Mouse (Mus musculus) hindbrain, postnatal 0 days (tissue): ENCODE results near the gene Dnmbp. TPM values are rescaled to one million over a fixed set of nuclear protein-coding genes. Genes with fewer than 3 reads are reported as not detected.

Experiments used
- ATAC-seq: fragments of 200-750 bp; cut with Nextera tagmentation; 2 replicates; pipeline ENCODE4 v1.8.0; 2017; ENCODE audit warnings: mild to moderate bottlenecking, moderate TSS enrichment, moderate library complexity
- DNase-seq: peaks from one replicate; pipeline ENCODE4 v3.0.0-alpha.2; 2015; ENCODE audit warnings: low spot score
- H3K27ac ChIP-seq: fragments of 300-500 bp; sonication (generic); 2 replicates; pipeline ENCODE4 v1.5.1; 2014; ENCODE audit warnings: mild to moderate bottlenecking
- H3K27me3 ChIP-seq: fragments of 300-500 bp; sonication (generic); 2 replicates; pipeline ENCODE4 v1.6.1; 2014; ENCODE audit warnings: low read length, mixed read lengths; ENCODE audit not compliant: insufficient read depth
- H3K36me3 ChIP-seq: fragments of 300-500 bp; sonication (generic); 2 replicates; pipeline ENCODE4 v1.6.1; 2014; ENCODE audit warnings: low read length, mixed read lengths; ENCODE audit not compliant: insufficient read depth
- H3K4me1 ChIP-seq: fragments of 300-500 bp; sonication (generic); 2 replicates; pipeline ENCODE4 v1.6.1; 2014; ENCODE audit warnings: antibody characterized with exemption, low read length, mixed read lengths; ENCODE audit not compliant: insufficient read depth
- H3K4me2 ChIP-seq: fragments of 300-500 bp; sonication (generic); 2 replicates; pipeline ENCODE4 v1.6.1; 2014; ENCODE audit warnings: low read depth, mild to moderate bottlenecking, low read length, moderate library complexity, mixed read lengths
- H3K4me3 ChIP-seq: fragments of 300-500 bp; sonication (generic); 2 replicates; pipeline ENCODE4 v1.5.1; 2014; ENCODE audit warnings: low read length
- H3K9ac ChIP-seq: fragments of 300-500 bp; sonication (generic); replicated peaks from 2 replicates; pipeline ENCODE4 v1.6.1; 2014; ENCODE audit warnings: mild to moderate bottlenecking, low read length, moderate library complexity, mixed read lengths
- H3K9me3 ChIP-seq: fragments of 300-500 bp; sonication (generic); 2 replicates; pipeline ENCODE4 v1.6.1; 2016; ENCODE audit warnings: low read length, mixed read lengths
- CTCF ChIP-seq: IDR thresholded peaks from 2 replicates; pipeline ENCODE4 v1.5.1; 2016; ENCODE audit warnings: antibody characterized with exemption, control low read depth, low read depth
- WGBS: fragments of 180-500 bp; shearing (Covaris S2); extraction: QIAGEN DNeasy Blood & Tissue Kit; methylation state at CpG from one replicate; pipeline ENCODE4 v1.1.7; 2014; 5-methylcytosine and 5-hydroxymethylcytosine counted together
- polyA plus RNA-seq: library from polyadenylated mRNA; unstranded; fragments of >200 nt; fragmentation: Nextera tagmentation; extraction: Ambion mirVana; gene quantifications from 2 replicates; pipeline ENCODE4 v1.2.1, GENCODE M21; 2015
- total RNA-seq: library from RNA; depleted of rRNA; stranded (reverse); fragments of >200 nt; gene quantifications from 2 replicates; pipeline ENCODE4 v1.2.3, GENCODE M21; 2014; rRNA removed

Dnmbp gene
- total and polyA plus RNA-seq, 2 experiments from 2014 or later, result 6.5 to 13.3 TPM

GRCm38 (mm10) chr19:43813315-43813714 is 126.7 kb downstream of the Dnmbp start:
- Histone ChIP-seq H3K4me2 (no peak overlapping the region), H3K4me1 (no peaks in the 10 kb centered on the region), H3K36me3 (no peaks in the 10 kb centered on the region), H3K4me3 (no peak overlapping the region), H3K9me3 (no peaks in the 10 kb centered on the region), H3K27me3 (no peaks in the 10 kb centered on the region), H3K9ac (no peak overlapping the region), H3K27ac (no peak overlapping the region)
- ATAC-seq (no peak), DNase-seq (no peak)
- WGBS, result 88% methylated on average over 10 of the region's 10 CpGs
- TF ChIP-seq CTCF, result no peak

- no peak for DNase-seq
- Histone ChIP-seq H3K27ac (no peak overlapping the region), H3K4me2 (no peak overlapping the region), H3K9me3 (no peaks in the 10 kb centered on the region), H3K4me1 (no peaks in the 10 kb centered on the region), H3K9ac (no peak overlapping the region), H3K27me3 (no peaks in the 10 kb centered on the region), H3K36me3 (no peaks in the 10 kb centered on the region), H3K4me3 (no peak overlapping the region)
- no peak for ATAC-seq
- TF ChIP-seq CTCF, result no peak
- 94% methylated on average over 4 of the region's 4 CpGs for WGBS
These were observed 128.6 kb downstream of the Dnmbp start for GRCm38 (mm10) chr19:43811419-43811818.

- H3K27me3 ChIP-seq, result no peaks in the 10 kb centered on the region
- 46% methylated on average over 4 of the region's 4 CpGs for WGBS
- no peak overlapping the region for H3K4me3 ChIP-seq
- no peak for ATAC-seq
- H3K4me2 ChIP-seq, result no peak overlapping the region
- H3K27ac ChIP-seq, result no peak overlapping the region
- TF ChIP-seq CTCF, result no peak
- no peaks in the 10 kb centered on the region for H3K4me1 ChIP-seq
- no peak overlapping the region for H3K9ac ChIP-seq
- DNase-seq, result no peak
- H3K36me3 ChIP-seq, result no peaks in the 10 kb centered on the region
- H3K9me3 ChIP-seq, result no peaks in the 10 kb centered on the region
These were observed 130.7 kb downstream of the Dnmbp start for GRCm38 (mm10) chr19:43809331-43809730.

GRCm38 (mm10) chr19:43803866-43804265 is 136.1 kb downstream of the Dnmbp start:
- no peaks in the 10 kb centered on the region for H3K36me3 ChIP-seq
- H3K4me1 ChIP-seq, result no peaks in the 10 kb centered on the region
- no peak overlapping the region for H3K27ac ChIP-seq
- WGBS, result 89% methylated on average over 10 of the region's 10 CpGs
- H3K4me2 ChIP-seq, result no peak overlapping the region
- ATAC-seq (no peak), DNase-seq (no peak)
- no peaks in the 10 kb centered on the region for H3K9me3 ChIP-seq
- H3K9ac ChIP-seq, result no peak overlapping the region
- no peaks in the 10 kb centered on the region for H3K27me3 ChIP-seq
- H3K4me3 ChIP-seq, result no peak overlapping the region
- no peak for TF ChIP-seq CTCF

- H3K36me3 ChIP-seq, result no peaks in the 10 kb centered on the region
- no peaks in the 10 kb centered on the region for H3K4me1 ChIP-seq
- WGBS, result 82% methylated on average over 9 of the region's 9 CpGs
- no peak overlapping the region for H3K9ac ChIP-seq
- DNase-seq, result no peak
- H3K9me3 ChIP-seq, result no peaks in the 10 kb centered on the region
- H3K27me3 ChIP-seq, result no peaks in the 10 kb centered on the region
- no peak overlapping the region for H3K4me3 ChIP-seq
- TF ChIP-seq CTCF, result no peak
- H3K4me2 ChIP-seq, result no peak overlapping the region
- ATAC-seq, result no peak
- no peak overlapping the region for H3K27ac ChIP-seq
These were observed 138.5 kb downstream of the Dnmbp start for GRCm38 (mm10) chr19:43801427-43802051.

- Histone ChIP-seq H3K27ac (no peak overlapping the region), H3K27me3 (no peaks in the 10 kb centered on the region), H3K4me1 (no peaks in the 10 kb centered on the region), H3K4me3 (no peak overlapping the region), H3K9me3 (no peaks in the 10 kb centered on the region), H3K9ac (no peak overlapping the region), H3K4me2 (no peak overlapping the region), H3K36me3 (no peaks in the 10 kb centered on the region)
- no peak for DNase-seq
- no peak for ATAC-seq
- 73% methylated on average over 5 of the region's 5 CpGs for WGBS
- no peak for TF ChIP-seq CTCF
These were observed 142.8 kb downstream of the Dnmbp start for GRCm38 (mm10) chr19:43797216-43797615.

Other genes starting within 250 kb of the Dnmbp start
- 1.5 and 3.1 TPM in 2 replicates for gene Cutc, start 187.2 kb downstream of the Dnmbp start, total RNA-seq
- gene Cutc, start 187.2 kb downstream of the Dnmbp start, polyA plus RNA-seq, result 9.1 and 9.3 TPM in 2 replicates
- gene Cox15, start 187.2 kb downstream of the Dnmbp start, total RNA-seq, result 22.5 and 25.7 TPM in 2 replicates
- gene Cox15, start 187.2 kb downstream of the Dnmbp start, polyA plus RNA-seq, result 8.6 and 11.0 TPM in 2 replicates
- 0.05 and 0.32 TPM in 2 replicates for gene Abcc2, start 158.0 kb downstream of the Dnmbp start, total RNA-seq
- gene Abcc2, start 158.0 kb downstream of the Dnmbp start, polyA plus RNA-seq, result 0.08 and 0.10 TPM in 2 replicates
- gene Cpn1, start 46.4 kb upstream of the Dnmbp start, total RNA-seq, result 0.43 and 0.84 TPM in 2 replicates
- 0.43 and 0.58 TPM in 2 replicates for gene Cpn1, start 46.4 kb upstream of the Dnmbp start, polyA plus RNA-seq
- not detected in 2 replicates for gene Cyp2c23, start 89.0 kb upstream of the Dnmbp start, total RNA-seq
- gene Cyp2c23, start 89.0 kb upstream of the Dnmbp start, polyA plus RNA-seq, result not detected in 2 replicates
- 6.4 and 7.9 TPM in 2 replicates for gene Erlin1, start 129.6 kb upstream of the Dnmbp start, total RNA-seq
- gene Erlin1, start 129.6 kb upstream of the Dnmbp start, polyA plus RNA-seq, result 13.8 and 14.4 TPM in 2 replicates
- gene Chuk, start 167.3 kb upstream of the Dnmbp start, total RNA-seq, result 38.3 and 43.3 TPM in 2 replicates
- 32.7 and 33.8 TPM in 2 replicates for gene Chuk, start 167.3 kb upstream of the Dnmbp start, polyA plus RNA-seq
- 10.7 and 36.4 TPM in 2 replicates for gene Cwf19l1, start 195.7 kb upstream of the Dnmbp start, total RNA-seq
- 24.3 and 27.3 TPM in 2 replicates for gene Cwf19l1, start 195.7 kb upstream of the Dnmbp start, polyA plus RNA-seq
- gene Bloc1s2, start 206.3 kb upstream of the Dnmbp start, total RNA-seq, result 31.9 and 32.0 TPM in 2 replicates
- gene Bloc1s2, start 206.3 kb upstream of the Dnmbp start, polyA plus RNA-seq, result 187 and 188 TPM in 2 replicates